Mouse (Mus musculus) NIH3T3 (cell line): ENCODE data around the gene Sec23b.

ENCODE experiments used
- DNase-seq: peaks from one replicate; pipeline ENCODE4 v3.0.0-alpha.2; 2012; ENCODE audit warnings: low read depth

Gene Sec23b

GRCm38 (mm10) chr2:144555820-144556552 lies at the start of gene Sec23b:
Gene Sec23b, plus strand, starts transcription at chr2:144556229.
- DNase-seq, result peak; percentile 97

GRCm38 (mm10) chr2:144514619-144515018 lies 41.4 kb upstream of the Sec23b start:
- DNase-seq, result no peak

GRCm38 (mm10) chr2:144519772-144520171 lies 36.3 kb upstream of the Sec23b start:
- DNase-seq, result no peak

- no peak for DNase-seq
Observed at GRCm38 (mm10) chr2:144525856-144526255, 30.2 kb upstream of the Sec23b start.

GRCm38 (mm10) chr2:144526981-144527820 lies 28.8 kb upstream of the Sec23b start, which contains the start of the genes Dzank1 and Polr3f:
Gene Dzank1, minus strand, starts transcription at chr2:144527414.
Gene Polr3f, plus strand, starts transcription at chr2:144527718.
- peak; percentile 96 for DNase-seq

GRCm38 (mm10) chr2:144527821-144528174 lies 28.2 kb upstream of the Sec23b start:
- no peak for DNase-seq

- DNase-seq, result no peak
Observed at GRCm38 (mm10) chr2:144537123-144537522, 18.9 kb upstream of the Sec23b start.

GRCm38 (mm10) chr2:144541246-144541645 lies 14.8 kb upstream of the Sec23b start:
- peak; percentile 40 for DNase-seq

- no peak for DNase-seq
Observed at GRCm38 (mm10) chr2:144543670-144544069, 12.4 kb upstream of the Sec23b start.

- DNase-seq, result peak; percentile 89
Observed at GRCm38 (mm10) chr2:144544630-144545029, 11.4 kb upstream of the Sec23b start.

GRCm38 (mm10) chr2:144545061-144545460 lies 11.0 kb upstream of the Sec23b start:
- DNase-seq, result no peak

- no peak for DNase-seq
Observed at GRCm38 (mm10) chr2:144545481-144545880, 10.5 kb upstream of the Sec23b start.

- no peak for DNase-seq
Observed at GRCm38 (mm10) chr2:144547559-144547958, 8.5 kb upstream of the Sec23b start.

- peak; percentile 79 for DNase-seq
Observed at GRCm38 (mm10) chr2:144550529-144550928, 5.5 kb upstream of the Sec23b start, which contains the start of gene Rbbp9. Gene Rbbp9, minus strand, starts transcription at chr2:144550869.

GRCm38 (mm10) chr2:144553905-144554304 lies 2.1 kb upstream of the Sec23b start:
- DNase-seq, result no peak

GRCm38 (mm10) chr2:144555286-144555819 lies 676 bp upstream of the Sec23b start:
- DNase-seq, result no peak

- no peak for DNase-seq
Observed at GRCm38 (mm10) chr2:144588723-144589122, 32.7 kb downstream of the Sec23b start.

- peak; percentile 4 for DNase-seq
Observed at GRCm38 (mm10) chr2:144593036-144593435, 37.0 kb downstream of the Sec23b start.

GRCm38 (mm10) chr2:144593951-144594651 lies 38.1 kb downstream of the Sec23b start, which contains the start of gene Smim26:
Gene Smim26, plus strand, starts transcription at chr2:144594054.
- peak; percentile 83 for DNase-seq

GRCm38 (mm10) chr2:144598006-144598405 lies 42.0 kb downstream of the Sec23b start:
- DNase-seq, result no peak

- DNase-seq, result peak; percentile 92
Observed at GRCm38 (mm10) chr2:144599831-144600687, 44.0 kb downstream of the Sec23b start, which contains the start of gene Dtd1. Gene Dtd1, plus strand, starts transcription at chr2:144599897.
